Mouse (Mus musculus): ENCODE measurements at regions not wholly inside any gene's neighbourhood (a gene's known extent, or its start where the extent isn't known, plus 50 kb on each side); places are given as distances from the start of the nearest gene placed in this dataset.

DNA sequence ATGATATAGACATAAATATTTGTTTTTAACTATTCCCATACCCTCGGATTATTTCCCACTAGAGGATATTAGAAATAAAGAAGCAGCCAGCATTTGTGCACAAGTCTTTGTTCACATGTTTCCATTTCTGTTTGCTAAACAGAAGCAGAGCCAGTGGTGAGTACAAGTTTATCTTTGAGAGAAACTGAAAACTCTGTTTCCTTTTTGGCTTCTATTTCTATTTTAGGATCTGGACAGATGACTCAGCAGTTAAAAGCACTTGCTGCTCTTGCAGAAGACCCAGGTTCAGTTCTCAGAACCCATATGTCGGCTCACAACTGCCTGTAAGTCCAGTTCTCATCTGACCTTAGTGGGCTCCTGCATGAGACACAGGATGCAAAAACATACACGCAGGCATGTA lies 141.0 kb downstream of the Tmem17 start:
- TF ChIP-seq CTCF (IDR thresholded peaks at IDR 0.05; ENCODE audit: extremely low read depth, insufficient read length, insufficient replicate concordance, low read depth, low read length): no peak
- TF ChIP-seq POLR2A (IDR thresholded peaks at IDR 0.05; ENCODE audit: low read depth, low read length): no peak
